Comparison of ENCODE assay signal across 21 mouse cellular contexts in the genomic region with DNA sequence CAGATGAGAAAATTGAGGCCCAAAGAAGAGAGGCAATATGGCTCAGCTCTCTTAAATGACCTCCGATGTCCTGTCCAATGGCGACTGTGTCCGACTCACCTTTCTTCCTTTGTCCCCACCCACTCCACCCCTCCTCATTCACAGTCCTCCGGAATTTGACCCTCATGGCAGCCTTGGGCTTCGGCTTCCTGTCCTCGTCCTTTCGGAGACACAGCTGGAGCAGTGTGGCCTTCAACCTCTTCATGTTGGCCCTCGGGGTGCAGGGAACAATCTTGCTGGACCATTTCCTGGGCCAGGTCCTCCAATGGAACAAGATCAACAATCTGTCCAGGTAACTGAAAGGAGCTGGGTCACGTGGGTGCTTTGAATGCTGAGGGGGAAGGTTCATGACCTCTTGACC. TPM values are rescaled to one million over a fixed set of nuclear protein-coding genes. Genes with fewer than 3 reads are reported as not detected.
"Had no signal": no experiment of that assay in that cellular context is flagged by ENCODE, and none has a peak within 500 bp of the region (broad histone marks: within the 10 kb centered on the region; RNA-seq: fewer than 3 reads in every experiment).

No protein-coding gene starts in this region.

- DNase-seq: gastrocnemius, postnatal 14 days; gastrocnemius, postnatal 36 days; heart, adult 11 months; heart, adult 2 months; heart, postnatal 14 days; heart, postnatal 36 days; kidney, adult 18-20 months; kidney, adult 8-10 months; kidney, postnatal 10 days; kidney, postnatal 25 days; kidney, postnatal 4 days; liver; liver, embryonic 13.5 days had no signal

RNA-seq across cellular contexts. Expression of a gene that starts 11.8 kb away (rescaled TPM):
- total RNA-seq: gastrocnemius, adult 18-20 months; gastrocnemius, adult 8-10 months; gastrocnemius, postnatal 36 days; layer of hippocampus, adult 2 months; layer of hippocampus, postnatal 10 days; layer of hippocampus, postnatal 25 days; left cerebral cortex, adult 2 months; left cerebral cortex, postnatal 14 days; left cerebral cortex, postnatal 36 days had no signal
